Mouse (Mus musculus) c-Kit-positive CD71-negative TER-119-negative erythroid progenitor cells, embryonic 14.5 days (primary cell): ENCODE results near the gene Khdrbs1.
"Not testable (repeated sequence)": the region's sequence is repeated elsewhere in the genome, so short reads cannot be mapped to it uniquely, and the experiment has no call there.

Experiments used
- DNase-seq: peaks from one replicate; pipeline ENCODE4 v3.0.0-alpha.2; 2013; ENCODE audit warnings: low read depth

The Khdrbs1 gene

GRCm38 (mm10) chr4:129742232-129743009, at the start of gene Khdrbs1:
TSS of gene Khdrbs1 (minus strand) at chr4:129742303.
- DNase-seq, result peak; percentile 99

GRCm38 (mm10) chr4:129791399-129791798, 49.3 kb upstream of the Khdrbs1 start:
- DNase-seq, result no peak

DNA sequence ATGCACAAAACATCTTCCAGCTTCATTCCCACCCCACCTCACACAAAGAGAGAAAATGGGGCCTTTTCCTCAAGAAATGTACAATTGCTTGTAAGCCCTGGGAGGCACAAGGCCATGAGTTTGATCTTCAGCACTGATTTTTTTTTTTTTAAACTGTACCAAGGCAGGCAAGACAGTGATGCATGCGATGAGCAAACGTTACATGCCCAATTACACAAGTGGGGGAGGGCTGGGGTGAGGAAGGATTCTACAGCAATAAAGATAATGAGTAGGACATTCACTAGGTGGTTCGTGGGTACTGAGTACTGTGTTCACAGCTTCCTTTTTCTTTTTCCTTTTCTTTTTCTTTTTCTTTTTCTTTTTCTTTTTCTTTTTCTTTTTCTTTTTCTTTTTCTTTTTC, 48.4 kb upstream of the Khdrbs1 start:
- DNase-seq, result no peak

DNA sequence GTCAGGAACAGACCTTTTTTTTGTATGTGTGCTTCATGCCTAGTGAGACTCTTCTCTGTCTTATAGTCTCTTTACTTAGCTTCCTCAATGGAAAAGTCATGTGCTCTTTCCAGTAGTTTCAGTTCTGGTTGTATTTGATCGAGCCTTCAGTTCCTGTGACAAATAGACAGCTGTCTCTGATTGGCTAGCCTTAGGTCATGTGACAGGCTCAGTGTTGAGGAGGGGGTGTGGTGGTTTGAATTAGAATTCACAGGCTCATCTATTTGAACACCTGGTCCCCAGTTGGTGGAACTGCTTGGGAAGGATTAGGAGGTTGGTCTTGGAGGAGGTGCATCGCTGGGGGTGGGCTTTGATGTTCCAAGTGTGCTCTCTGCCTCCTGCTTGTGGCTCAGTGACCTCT, 47.5 kb upstream of the Khdrbs1 start:
- no peak for DNase-seq

GRCm38 (mm10) chr4:129788693-129789092, 46.6 kb upstream of the Khdrbs1 start:
- DNase-seq, result no peak

DNA sequence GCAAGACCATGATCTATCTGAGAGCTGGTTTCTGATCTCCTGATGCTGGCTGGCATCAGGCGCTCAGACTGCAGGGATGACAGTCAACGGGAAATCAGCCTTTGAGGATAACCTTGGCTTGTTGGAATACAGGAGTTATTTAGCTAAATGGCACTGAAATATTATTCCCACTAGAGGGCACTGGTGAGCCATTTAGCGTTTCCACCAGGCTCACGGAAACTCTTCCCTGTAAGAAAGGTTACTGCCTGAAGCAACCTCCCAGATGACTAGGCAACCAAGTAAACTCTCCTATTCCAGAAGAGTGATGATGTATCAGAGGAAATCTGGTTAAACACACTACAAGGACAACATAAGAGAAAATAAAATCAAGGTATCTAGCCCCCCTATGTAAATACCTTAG, 43.1 kb upstream of the Khdrbs1 start:
- DNase-seq, result peak; percentile 82

DNA sequence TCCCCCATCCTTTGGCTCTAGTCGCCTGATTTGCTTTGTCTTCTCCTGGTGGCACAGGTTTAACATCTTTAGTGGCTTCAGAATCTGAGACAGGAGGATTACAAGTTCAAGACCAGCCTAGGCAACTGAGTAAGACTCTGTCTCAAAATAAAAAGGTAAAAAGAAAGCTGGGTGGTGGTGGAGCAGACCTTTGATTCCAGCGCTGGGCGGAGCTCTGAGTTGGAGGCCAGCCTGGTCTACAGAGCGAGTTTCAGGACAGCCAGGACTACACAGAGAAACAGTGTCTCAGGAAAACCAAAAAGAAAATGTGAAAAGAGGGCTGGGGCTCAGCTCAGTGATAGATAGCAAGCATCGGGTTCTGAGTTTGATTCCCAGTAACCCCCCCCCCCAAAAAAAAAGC, 41.4 kb upstream of the Khdrbs1 start:
- no peak for DNase-seq

GRCm38 (mm10) chr4:129782857-129783331, 40.8 kb upstream of the Khdrbs1 start:
- DNase-seq, result no peak

DNA sequence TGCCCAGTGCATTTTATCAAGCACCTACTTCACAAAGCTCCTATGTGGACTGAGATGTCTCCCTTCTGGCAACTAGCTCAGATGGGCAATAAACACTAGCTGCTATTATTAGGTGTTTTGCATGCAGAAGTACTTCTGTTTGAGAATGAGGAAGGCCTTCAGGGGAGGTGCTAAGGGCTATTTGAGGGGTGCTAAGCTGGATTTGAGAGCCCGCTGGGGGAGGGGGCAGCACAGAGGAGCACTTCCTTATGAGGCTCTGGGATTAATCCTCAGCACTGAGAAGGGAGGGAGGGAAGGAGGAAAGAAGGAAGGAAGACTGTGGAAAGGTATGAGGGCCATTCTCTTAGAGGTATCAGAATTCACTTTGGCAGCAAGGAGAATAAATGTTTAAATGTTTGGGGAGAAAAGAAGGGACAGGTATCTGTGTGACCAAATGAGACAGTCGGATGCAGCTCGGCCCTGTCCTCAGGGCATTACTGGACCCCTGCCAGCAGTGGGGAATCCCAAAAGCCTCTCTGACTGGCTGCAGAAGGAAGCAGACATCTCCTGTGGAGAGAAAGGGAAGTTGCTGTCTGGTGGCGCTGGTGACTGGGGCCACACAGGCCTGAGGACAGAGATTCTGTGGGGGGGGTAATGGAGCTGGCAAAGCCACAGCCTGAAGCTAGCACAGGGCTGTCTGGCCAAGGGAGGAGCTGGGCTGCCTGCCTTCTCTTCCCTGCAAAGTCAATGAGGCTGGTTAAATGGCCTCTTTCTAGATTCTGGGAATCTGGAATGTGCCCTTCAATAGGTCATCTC, 40.0 kb upstream of the Khdrbs1 start:
- DNase-seq, result no peak

GRCm38 (mm10) chr4:129771672-129772521, 29.8 kb upstream of the Khdrbs1 start:
- no peak for DNase-seq

DNA sequence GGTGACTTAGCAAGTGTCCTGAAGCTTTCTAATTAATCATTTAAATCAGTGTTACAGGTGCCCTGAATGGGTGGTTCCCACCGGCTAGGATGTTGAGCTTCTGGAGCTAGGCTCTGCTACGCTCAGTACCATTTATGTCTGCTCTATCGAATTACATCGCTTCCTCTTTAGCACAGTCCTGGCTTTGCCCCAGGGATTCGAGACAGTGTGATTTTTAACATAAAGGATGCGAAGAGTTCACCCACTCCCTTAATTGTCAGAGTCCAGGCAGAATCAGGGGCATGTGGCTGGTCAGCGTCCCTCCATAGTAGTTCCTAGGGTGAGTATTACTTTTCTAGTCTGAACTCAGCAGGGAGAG, 29.2 kb upstream of the Khdrbs1 start:
- no peak for DNase-seq

GRCm38 (mm10) chr4:129770600-129770999, 28.5 kb upstream of the Khdrbs1 start:
- DNase-seq, result no peak

DNA sequence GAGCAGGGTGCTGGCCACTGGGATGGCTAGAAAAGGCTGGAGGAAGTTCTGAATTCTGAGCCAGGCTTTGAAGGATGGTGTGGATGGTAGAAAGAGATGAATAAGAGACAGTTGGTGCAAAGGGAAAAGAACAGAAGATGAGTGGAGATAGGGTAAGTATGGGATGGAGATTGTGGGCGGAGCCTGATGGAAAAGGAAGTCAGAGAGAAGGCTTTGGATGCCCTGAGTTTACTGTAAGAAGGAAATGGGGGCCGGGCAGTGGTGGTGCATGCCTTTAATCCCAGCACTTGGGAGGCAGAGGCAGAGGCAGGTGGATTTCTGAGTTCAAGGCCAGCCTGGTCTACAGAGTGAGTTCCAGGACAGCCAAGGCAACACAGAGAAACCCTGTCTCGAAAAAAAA, 26.6 kb upstream of the Khdrbs1 start:
- DNase-seq, result not testable (repeated sequence)

- no peak for DNase-seq
Measured at GRCm38 (mm10) chr4:129767782-129768181, 25.7 kb upstream of the Khdrbs1 start.

GRCm38 (mm10) chr4:129765351-129765750, 23.2 kb upstream of the Khdrbs1 start:
- no peak for DNase-seq

DNA sequence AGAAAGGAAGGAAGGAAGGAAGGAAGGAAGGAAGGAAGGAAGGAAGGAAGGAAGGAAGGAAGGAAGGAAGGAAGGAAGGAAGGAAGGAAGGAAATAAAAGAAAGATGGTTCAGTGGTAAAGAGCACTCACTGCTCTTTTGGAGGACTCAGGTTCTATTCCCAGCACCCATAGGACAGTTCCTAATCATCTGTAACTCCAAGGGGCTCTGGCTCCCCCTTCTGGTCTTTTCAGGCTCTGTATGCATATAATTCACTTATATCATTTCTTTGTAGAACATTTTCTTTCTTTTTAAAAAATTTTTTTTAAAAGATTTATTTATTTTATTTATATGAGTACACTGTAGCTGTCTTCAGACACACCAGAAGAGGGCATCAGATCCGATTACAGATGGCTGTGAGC, 20.4 kb upstream of the Khdrbs1 start:
- DNase-seq, result not testable (repeated sequence)

DNA sequence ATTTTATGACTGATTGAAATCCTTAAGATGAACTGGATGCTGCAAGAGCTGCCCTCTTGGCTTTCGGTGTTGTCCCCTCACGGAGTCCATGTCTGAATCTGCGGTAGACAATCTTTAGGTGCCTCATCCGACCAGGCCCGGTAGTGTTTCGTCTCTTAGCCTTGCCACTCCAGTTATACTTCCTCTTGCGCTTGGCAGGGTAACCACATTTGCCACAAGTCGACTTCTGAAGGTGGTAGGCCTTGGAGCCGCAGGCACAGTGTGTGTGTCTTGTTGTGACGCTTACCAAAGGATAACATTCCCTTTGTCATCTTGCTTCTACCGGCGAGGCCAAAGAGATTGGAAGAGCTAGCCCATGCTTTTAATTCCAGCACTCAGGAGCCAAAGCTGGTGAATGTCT, 19.5 kb upstream of the Khdrbs1 start:
- no peak for DNase-seq

DNA sequence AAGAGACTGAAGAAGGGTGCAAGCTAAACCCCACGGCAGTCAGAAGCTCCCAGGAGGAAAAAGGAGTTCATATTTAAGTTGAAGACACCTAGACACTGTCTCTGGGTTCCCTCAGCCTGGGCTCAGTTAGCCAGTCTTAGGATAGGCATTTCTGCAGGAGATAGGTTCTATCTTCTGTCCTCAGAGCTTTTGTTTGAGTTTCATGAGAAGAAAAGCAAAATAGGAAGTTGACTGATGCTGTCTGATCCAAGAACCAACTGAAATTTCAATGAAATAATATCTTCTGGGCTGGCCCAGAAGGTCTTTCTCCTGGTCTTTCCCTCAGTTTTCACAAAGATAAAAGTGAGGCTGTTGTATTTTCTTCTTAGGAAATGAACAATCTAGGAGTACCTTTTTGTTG, 13.4 kb upstream of the Khdrbs1 start:
- no peak for DNase-seq

DNA sequence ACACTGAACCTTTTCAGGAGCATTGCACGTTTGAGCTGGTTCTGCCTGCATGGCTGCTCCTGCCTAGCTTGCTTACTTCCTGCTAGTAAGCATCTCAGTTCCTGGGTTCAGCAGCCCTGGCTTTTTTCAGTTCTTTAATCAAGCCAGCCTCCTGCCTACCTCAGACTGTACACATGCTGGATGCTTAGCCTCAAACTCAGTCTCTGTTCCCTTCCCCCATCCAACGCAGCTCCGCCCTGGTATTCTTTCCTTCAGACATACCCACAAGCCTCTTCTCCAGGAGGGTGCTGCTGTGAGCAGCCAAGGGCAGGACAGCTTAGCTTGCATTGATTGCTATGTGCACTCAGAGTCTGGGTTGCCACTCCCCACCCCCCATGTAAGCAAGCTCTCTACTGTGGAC, 12.6 kb upstream of the Khdrbs1 start:
- DNase-seq, result no peak

GRCm38 (mm10) chr4:129750430-129750829, 8.3 kb upstream of the Khdrbs1 start:
- DNase-seq, result no peak

DNA sequence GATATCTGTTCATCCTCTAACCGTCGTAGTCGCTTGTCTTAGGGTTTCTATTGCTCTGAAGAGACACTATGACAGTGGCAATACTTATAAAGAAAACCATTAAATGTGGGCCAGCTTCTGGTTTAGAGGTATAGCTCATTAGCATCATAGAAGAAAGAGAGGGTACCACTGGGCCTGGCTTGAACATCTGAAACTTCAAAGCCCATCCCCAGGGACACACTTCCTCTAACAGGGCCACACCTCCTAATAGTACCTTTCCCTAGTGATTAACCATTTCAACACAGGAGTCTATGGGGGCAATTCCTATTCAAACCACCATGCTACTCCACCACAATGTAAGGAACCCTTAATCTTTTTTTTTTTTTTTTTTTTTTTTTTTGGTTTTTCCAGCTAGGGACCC, 4.5 kb upstream of the Khdrbs1 start:
- no peak for DNase-seq

DNA sequence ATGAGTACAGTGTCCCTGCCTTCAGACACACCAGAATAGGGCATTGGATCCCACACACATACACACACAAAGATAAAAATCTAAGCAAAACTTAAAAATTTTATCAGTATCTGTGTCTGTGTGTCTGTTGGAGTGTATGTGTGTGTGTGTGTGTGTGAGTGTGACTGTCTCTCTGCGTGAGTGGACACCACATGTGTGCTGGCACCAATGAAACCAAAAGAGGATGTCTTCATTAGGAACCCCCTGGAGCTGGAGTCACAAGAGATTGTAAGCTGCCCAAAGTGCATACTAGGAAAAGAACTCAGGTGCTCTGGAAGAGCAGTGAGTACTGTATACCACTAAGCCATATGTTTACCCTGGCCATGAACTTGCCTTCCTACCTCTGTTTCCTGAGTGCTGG, 4.0 kb upstream of the Khdrbs1 start:
- no peak for DNase-seq
